Mouse (Mus musculus): ENCODE measurements around the gene Afp. TPM values are rescaled to one million over a fixed set of nuclear protein-coding genes. Genes with fewer than 3 reads are reported as not detected.

The Afp gene
- polyA plus RNA-seq (2015; fragmentation: Nextera tagmentation; extraction: Ambion mirVana): 227 and 350 TPM in 2 replicates

DNA sequence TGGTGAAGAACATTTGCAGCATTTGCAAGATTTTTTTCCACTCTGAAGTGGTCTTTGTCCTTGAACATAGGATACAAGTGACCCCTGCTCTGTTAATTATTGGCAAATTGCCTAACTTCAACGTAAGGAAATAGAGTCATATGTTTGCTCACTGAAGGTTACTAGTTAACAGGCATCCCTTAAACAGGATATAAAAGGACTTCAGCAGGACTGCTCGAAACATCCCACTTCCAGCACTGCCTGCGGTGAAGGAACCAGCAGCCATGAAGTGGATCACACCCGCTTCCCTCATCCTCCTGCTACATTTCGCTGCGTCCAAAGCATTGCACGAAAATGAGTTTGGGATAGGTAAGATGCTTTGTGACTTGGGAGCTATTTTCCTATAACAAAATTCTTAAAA is at the start of gene Afp:
Afp (plus strand) TSS at position 220 of the 400 bp plus-strand sequence.

DNA sequence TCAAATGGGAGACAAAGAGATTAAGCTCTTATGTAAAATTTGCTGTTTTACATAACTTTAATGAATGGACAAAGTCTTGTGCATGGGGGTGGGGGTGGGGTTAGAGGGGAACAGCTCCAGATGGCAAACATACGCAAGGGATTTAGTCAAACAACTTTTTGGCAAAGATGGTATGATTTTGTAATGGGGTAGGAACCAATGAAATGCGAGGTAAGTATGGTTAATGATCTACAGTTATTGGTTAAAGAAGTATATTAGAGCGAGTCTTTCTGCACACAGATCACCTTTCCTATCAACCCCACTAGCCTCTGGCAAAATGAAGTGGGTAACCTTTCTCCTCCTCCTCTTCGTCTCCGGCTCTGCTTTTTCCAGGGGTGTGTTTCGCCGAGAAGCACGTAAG is 29.9 kb upstream of the Afp start, which contains the start of gene Alb:
Alb (plus strand) TSS at position 279 of the 400 bp plus-strand sequence.

DNA sequence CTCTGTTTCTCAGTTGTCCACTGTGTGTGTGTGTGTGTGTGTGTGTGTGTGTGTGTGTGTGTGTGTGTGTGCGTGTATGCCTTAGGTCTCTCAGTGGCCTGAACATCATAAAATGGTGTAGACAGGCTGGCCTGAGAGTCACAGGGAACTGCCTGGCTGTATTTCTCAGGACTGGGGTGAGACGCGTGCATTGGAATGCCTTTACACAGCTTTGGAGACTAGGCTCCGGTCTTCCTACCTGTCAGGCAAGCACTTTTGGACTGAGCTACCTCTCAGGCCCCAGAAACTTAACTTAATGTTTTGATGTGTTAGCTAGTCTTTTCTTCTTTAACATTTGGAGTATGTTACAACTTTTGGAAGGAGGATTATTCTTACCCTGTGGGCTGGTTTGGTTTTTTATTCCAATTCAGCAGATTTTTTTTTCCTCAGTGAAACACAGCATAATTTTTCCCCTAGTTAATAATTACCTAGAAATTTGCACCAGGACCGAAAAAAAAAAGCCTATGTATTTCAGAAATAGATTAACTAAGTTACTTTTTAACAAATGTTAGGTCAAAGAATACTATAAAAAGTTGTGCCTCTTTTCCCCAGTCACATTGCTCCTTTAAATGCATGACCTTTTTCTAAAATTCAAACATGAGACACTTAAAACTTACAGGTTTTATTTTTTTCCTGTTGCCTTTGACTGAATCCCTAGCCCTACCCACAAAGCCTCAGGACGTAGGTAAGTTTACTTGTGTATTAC is 28.0 kb downstream of the Afp start, which contains the start of gene Afm:
Afm (plus strand) TSS at position 577 of the 745 bp plus-strand sequence.

Other genes starting within 250 kb of the Afp start
- 13.0 and 20.9 TPM in 2 replicates for gene Ankrd17, start 124.2 kb upstream of the Afp start, polyA plus RNA-seq (2015; fragmentation: Nextera tagmentation; extraction: Ambion mirVana)
- gene Gm9958, start 123.5 kb upstream of the Afp start, polyA plus RNA-seq (2015; fragmentation: Nextera tagmentation; extraction: Ambion mirVana): 1.4 and 3.3 TPM in 2 replicates
- gene Alb, start 29.8 kb upstream of the Afp start, polyA plus RNA-seq (2015; fragmentation: Nextera tagmentation; extraction: Ambion mirVana): 405 and 629 TPM in 2 replicates
- 1.4 and 1.7 TPM in 2 replicates for gene Afm, start 28.2 kb downstream of the Afp start, polyA plus RNA-seq (2015; fragmentation: Nextera tagmentation; extraction: Ambion mirVana)
- 0.22 and 0.46 TPM in 2 replicates for gene 5830473C10Rik, start 70.4 kb downstream of the Afp start, polyA plus RNA-seq (2015; fragmentation: Nextera tagmentation; extraction: Ambion mirVana)
- 0.65 and 1.3 TPM in 2 replicates for gene Rassf6, start 149.9 kb downstream of the Afp start, polyA plus RNA-seq (2015; fragmentation: Nextera tagmentation; extraction: Ambion mirVana)